Mouse (Mus musculus) adrenal gland, adult (tissue): ENCODE data around the gene Hnrnpl.

Experiments
- DNase-seq, 2 experiments: peaks; one replicate each; pipeline ENCODE4 v3.0.0; 2022 to 2023; ENCODE audit warnings: low spot score in 1 of 2; ENCODE audit not compliant: inconsistent age in 2 of 2

The Hnrnpl gene

GRCm38 (mm10) chr7:28866769-28867507 lies 58.6 kb downstream of the Hnrnpl start:
- DNase-seq = no peak

GRCm38 (mm10) chr7:28867508-28868340 lies 59.4 kb downstream of the Hnrnpl start:
- peak; percentile 80 to 93 for DNase-seq

- DNase-seq = no peak
Measured at GRCm38 (mm10) chr7:28870901-28871664, 62.7 kb downstream of the Hnrnpl start.
